In genomic region chr5:122379374-122380155, GRCm38 (mm10) we compare ENCODE assay signal across 8 mouse cellular contexts. TPM values are rescaled to one million over a fixed set of nuclear protein-coding genes. Genes with fewer than 3 reads are reported as not detected.
DNase-seq lines count a peak whose midpoint lies in the region; ATAC-seq and TF ChIP-seq lines count a peak whose summit lies in the region.

No protein-coding gene starts in this region.

- no peak overlapping the region for H3K4me2 ChIP-seq in kidney, postnatal 0 days (ENCODE audit: low read length)
- no peak overlapping the region for H3K4me2 ChIP-seq in liver, embryonic 12.5 days
- H3K4me2 ChIP-seq in myocyte (ENCODE audit: low read depth), result peak overlapping the region; percentile 49
- no peak overlapping the region for H3K4me2 ChIP-seq in stomach, embryonic 15.5 days

- TF ChIP-seq POLR2A in myocyte (IDR thresholded peaks at IDR 0.05; ENCODE audit: insufficient read length, low read depth), result no peak

- peak; percentile 81 to 82 for DNase-seq in B cell, adult 2 months
- DNase-seq in adrenal gland, adult 2 months, result peak; percentile 80
- peak; percentile 60 for DNase-seq in embryo, embryonic 9.5 days (ENCODE audit: extremely low spot score)
- DNase-seq in gastrocnemius, postnatal 4 days (ENCODE audit: low spot score in 2 of 2), result peak; percentile 42 to 61
- DNase-seq in kidney, postnatal 0 days (ENCODE audit: low spot score), result peak; percentile 83

- peaks cover 25% of the 10 kb centered on the region for H3K36me3 ChIP-seq in kidney, postnatal 0 days (ENCODE audit: insufficient read depth, low read length)
- peaks cover 74% of the 10 kb centered on the region for H3K36me3 ChIP-seq in liver, embryonic 12.5 days
- H3K36me3 ChIP-seq in myocyte (ENCODE audit: control insufficient read depth, insufficient read depth), result peaks cover 6% of the 10 kb centered on the region
- H3K36me3 ChIP-seq in stomach, embryonic 15.5 days, result peaks cover 27% of the 10 kb centered on the region

- no peak overlapping the region for H3K4me3 ChIP-seq in kidney, postnatal 0 days (replicated peaks; ENCODE audit: low read depth, low read length)
- no peak overlapping the region for H3K4me3 ChIP-seq in liver, embryonic 12.5 days
- no peak overlapping the region for H3K4me3 ChIP-seq in myocyte
- H3K4me3 ChIP-seq in stomach, embryonic 15.5 days (replicated peaks), result no peak overlapping the region

- H3ac ChIP-seq in myocyte (ENCODE audit: control insufficient read depth, insufficient read length), result no peak overlapping the region

- H3K79me2 ChIP-seq in myocyte (ENCODE audit: control insufficient read depth, insufficient read depth), result no peaks in the 10 kb centered on the region

- ATAC-seq in kidney, postnatal 0 days (replicated peaks; ENCODE audit: low FRiP score, low read depth), result peak; percentile 78
- ATAC-seq in liver, embryonic 12.5 days, result peak; percentile 68
- ATAC-seq in stomach, embryonic 15.5 days (ENCODE audit: insufficient read depth, low FRiP score, low read depth), result peak; percentile 58; the same call in 1 of the 2 replicates

- TF ChIP-seq CTCF in kidney, postnatal 0 days (IDR thresholded peaks at IDR 0.05; ENCODE audit: low read depth), result peak; percentile 90

- 47% methylated on average over 11 of the region's 11 CpGs for WGBS in kidney, postnatal 0 days
- 55% methylated on average over 11 of the region's 11 CpGs for WGBS in liver, embryonic 12.5 days (ENCODE audit: insufficient replicate concordance)
- 50% methylated on average over 11 of the region's 11 CpGs for WGBS in stomach, embryonic 15.5 days

- H3K27ac ChIP-seq in kidney, postnatal 0 days, result no peak overlapping the region
- no peak overlapping the region for H3K27ac ChIP-seq in liver, embryonic 12.5 days
- H3K27ac ChIP-seq in stomach, embryonic 15.5 days, result no peak overlapping the region

- H3K9ac ChIP-seq in kidney, postnatal 0 days (ENCODE audit: low read depth, low read length), result no peak overlapping the region
- no peak overlapping the region for H3K9ac ChIP-seq in liver, embryonic 12.5 days
- H3K9ac ChIP-seq in stomach, embryonic 15.5 days, result no peak overlapping the region

- H3K9me3 ChIP-seq in kidney, postnatal 0 days (replicated peaks; ENCODE audit: low read length), result no peaks in the 10 kb centered on the region
- H3K9me3 ChIP-seq in liver, embryonic 12.5 days (replicated peaks), result no peaks in the 10 kb centered on the region
- H3K9me3 ChIP-seq in stomach, embryonic 15.5 days, result no peaks in the 10 kb centered on the region

- H3K4me1 ChIP-seq in kidney, postnatal 0 days (replicated peaks; ENCODE audit: insufficient read depth, low read length), result no peaks in the 10 kb centered on the region
- no peaks in the 10 kb centered on the region for H3K4me1 ChIP-seq in liver, embryonic 12.5 days
- H3K4me1 ChIP-seq in stomach, embryonic 15.5 days, result no peaks in the 10 kb centered on the region

- no peaks in the 10 kb centered on the region for H3K27me3 ChIP-seq in kidney, postnatal 0 days (ENCODE audit: insufficient read depth, low read length)
- H3K27me3 ChIP-seq in liver, embryonic 12.5 days (replicated peaks), result no peaks in the 10 kb centered on the region
- no peaks in the 10 kb centered on the region for H3K27me3 ChIP-seq in myocyte (ENCODE audit: control insufficient read depth, insufficient read depth, insufficient read length)
- no peaks in the 10 kb centered on the region for H3K27me3 ChIP-seq in stomach, embryonic 15.5 days (replicated peaks)

TF ChIP-seq in myocyte, 11 proteins besides CTCF, POLR2A, EP300 and RAD21:
- TF ChIP-seq MYOG (IDR thresholded peaks at IDR 0.05; ENCODE audit: control insufficient read depth in 1 of 3, insufficient read depth in 1 of 3, insufficient read length in 2 of 3, low read depth in 2 of 3) (peak in 2 of 3 experiments; percentile 13 to 66), REST (IDR thresholded peaks at IDR 0.05; ENCODE audit: insufficient read depth, insufficient read length) (no peak), MYOD1 (IDR thresholded peaks at IDR 0.05; ENCODE audit: control insufficient read depth in 1 of 3, insufficient read length in 2 of 3, low read depth in 2 of 3) (peak in 2 of 3 experiments; percentile 34 to 69), POLR2AphosphoS2 (IDR thresholded peaks at IDR 0.05; ENCODE audit: insufficient read length, low read depth) (no peak)
TF ChIP-seq in myocyte: peak in this region for 2.

RNA-seq across cellular contexts. Expression of gene Fam216a, which starts 7.4 kb away (rescaled TPM):
- total RNA-seq in adrenal gland, adult 2 months (2021), result 10 to 100 TPM; 24.2 to 38.5 TPM
- 24.7 and 27.4 TPM in 2 replicates for polyA plus RNA-seq in adrenal gland, adult 2 months (2012; rRNA removed)
- total RNA-seq in gastrocnemius, postnatal 4 days (2021), result 10 to 100 TPM; 16.9 to 18.3 TPM
- 55.7 and 61.0 TPM in 2 replicates for polyA plus RNA-seq in kidney, postnatal 0 days (2015; fragmentation: Nextera tagmentation; extraction: Ambion mirVana)
- 29.6 and 31.6 TPM in 2 replicates for polyA plus RNA-seq in liver, embryonic 12.5 days (2016; fragmentation: Nextera tagmentation; extraction: Ambion mirVana)
- 27.7 TPM for polyA plus RNA-seq in myocyte (2012; fragmentation: generic; extraction: Trizol)
- polyA plus RNA-seq in stomach, embryonic 15.5 days (2015; fragmentation: Nextera tagmentation; extraction: Ambion mirVana), result 54.7 and 59.1 TPM in 2 replicates

RNA-seq across cellular contexts. Expression of gene Gpn3, which starts 7.9 kb away (rescaled TPM):
- total RNA-seq in adrenal gland, adult 2 months (2021), result 10 to 100 TPM; 24.6 to 32.6 TPM
- 48.0 and 62.7 TPM in 2 replicates for polyA plus RNA-seq in adrenal gland, adult 2 months (2012; rRNA removed)
- 10 to 100 TPM; 22.2 to 22.8 TPM for total RNA-seq in gastrocnemius, postnatal 4 days (2021)
- 64.4 and 64.5 TPM in 2 replicates for polyA plus RNA-seq in kidney, postnatal 0 days (2015; fragmentation: Nextera tagmentation; extraction: Ambion mirVana)
- 80.3 and 85.1 TPM in 2 replicates for polyA plus RNA-seq in liver, embryonic 12.5 days (2016; fragmentation: Nextera tagmentation; extraction: Ambion mirVana)
- 18.9 TPM for polyA plus RNA-seq in myocyte (2012; fragmentation: generic; extraction: Trizol)
- 63.2 and 69.5 TPM in 2 replicates for polyA plus RNA-seq in stomach, embryonic 15.5 days (2015; fragmentation: Nextera tagmentation; extraction: Ambion mirVana)

RNA-seq across cellular contexts. Expression of gene Arpc3, which starts 12.1 kb away (rescaled TPM):
- total RNA-seq in adrenal gland, adult 2 months (2021), result 100 to 1,000 TPM; 250 to 287 TPM
- 103 and 112 TPM in 2 replicates for polyA plus RNA-seq in adrenal gland, adult 2 months (2012; rRNA removed)
- 100 to 1,000 TPM in 1 of 2 experiments, 10 to 100 TPM in 1; 99.0 to 107 TPM for total RNA-seq in gastrocnemius, postnatal 4 days (2021)
- polyA plus RNA-seq in kidney, postnatal 0 days (2015; fragmentation: Nextera tagmentation; extraction: Ambion mirVana), result 136 and 141 TPM in 2 replicates
- 101 and 103 TPM in 2 replicates for polyA plus RNA-seq in liver, embryonic 12.5 days (2016; fragmentation: Nextera tagmentation; extraction: Ambion mirVana)
- 217 TPM for polyA plus RNA-seq in myocyte (2012; fragmentation: generic; extraction: Trizol)
- polyA plus RNA-seq in stomach, embryonic 15.5 days (2015; fragmentation: Nextera tagmentation; extraction: Ambion mirVana), result 142 and 148 TPM in 2 replicates

RNA-seq across cellular contexts. Expression of gene Vps29, which starts 25.4 kb away (rescaled TPM):
- total RNA-seq in adrenal gland, adult 2 months (2021), result 100 to 1,000 TPM; 128 to 165 TPM
- polyA plus RNA-seq in adrenal gland, adult 2 months (2012; rRNA removed), result 13.1 and 18.5 TPM in 2 replicates
- 10 to 100 TPM; 74.3 to 85.5 TPM for total RNA-seq in gastrocnemius, postnatal 4 days (2021)
- 295 and 301 TPM in 2 replicates for polyA plus RNA-seq in kidney, postnatal 0 days (2015; fragmentation: Nextera tagmentation; extraction: Ambion mirVana)
- 133 and 137 TPM in 2 replicates for polyA plus RNA-seq in liver, embryonic 12.5 days (2016; fragmentation: Nextera tagmentation; extraction: Ambion mirVana)
- polyA plus RNA-seq in myocyte (2012; fragmentation: generic; extraction: Trizol), result 139 TPM
- polyA plus RNA-seq in stomach, embryonic 15.5 days (2015; fragmentation: Nextera tagmentation; extraction: Ambion mirVana), result 218 and 229 TPM in 2 replicates

RNA-seq across cellular contexts. Expression of gene Rad9b, which starts 25.5 kb away (rescaled TPM):
- 1 to 10 TPM; 1.9 to 2.8 TPM for total RNA-seq in adrenal gland, adult 2 months (2021)
- 2.3 and 2.4 TPM in 2 replicates for polyA plus RNA-seq in adrenal gland, adult 2 months (2012; rRNA removed)
- total RNA-seq in gastrocnemius, postnatal 4 days (2021), result 1 to 10 TPM; 3.6 to 3.8 TPM
- polyA plus RNA-seq in kidney, postnatal 0 days (2015; fragmentation: Nextera tagmentation; extraction: Ambion mirVana), result 11.3 and 11.8 TPM in 2 replicates
- 4.7 and 6.1 TPM in 2 replicates for polyA plus RNA-seq in liver, embryonic 12.5 days (2016; fragmentation: Nextera tagmentation; extraction: Ambion mirVana)
- polyA plus RNA-seq in myocyte (2012; fragmentation: generic; extraction: Trizol), result 1.9 TPM
- polyA plus RNA-seq in stomach, embryonic 15.5 days (2015; fragmentation: Nextera tagmentation; extraction: Ambion mirVana), result 11.4 and 13.8 TPM in 2 replicates
